Mouse (Mus musculus) midbrain, embryonic 11.5 days (tissue): Measurements from ENCODE around the gene Grip1. TPM values are rescaled to one million over a fixed set of nuclear protein-coding genes. Genes with fewer than 3 reads are reported as not detected.

Source experiments
- ATAC-seq: fragments of 200-750 bp; cut with Nextera tagmentation; 2 replicates; pipeline ENCODE4 v1.8.0; 2017; ENCODE audit warnings: moderate TSS enrichment, moderate library complexity; ENCODE audit not compliant: low FRiP score
- DNase-seq: peaks from one replicate; pipeline ENCODE4 v3.0.0; 2015; ENCODE audit warnings: low spot score; ENCODE audit errors: missing footprints
- H3K27ac ChIP-seq: fragments of 300-500 bp; sonication (generic); 2 replicates; pipeline ENCODE4 v1.5.1; 2014; ENCODE audit warnings: low read depth, low read length
- H3K27me3 ChIP-seq: fragments of 300-500 bp; sonication (generic); 2 replicates; pipeline ENCODE4 v1.6.1; 2014; ENCODE audit warnings: mild to moderate bottlenecking, low read length, moderate library complexity, mixed read lengths; ENCODE audit not compliant: control insufficient read depth, insufficient read depth
- H3K36me3 ChIP-seq: fragments of 300-500 bp; sonication (generic); 2 replicates; pipeline ENCODE4 v1.6.1; 2014; ENCODE audit warnings: mild to moderate bottlenecking, low read length, moderate library complexity, mixed read lengths; ENCODE audit not compliant: control insufficient read depth, insufficient read depth
- H3K4me1 ChIP-seq: fragments of 300-500 bp; sonication (generic); 2 replicates; pipeline ENCODE4 v1.6.1; 2014; ENCODE audit warnings: low read length; ENCODE audit not compliant: control insufficient read depth, insufficient read depth
- H3K4me2 ChIP-seq: fragments of 300-500 bp; sonication (generic); 2 replicates; pipeline ENCODE4 v1.6.1; 2014; ENCODE audit warnings: mild to moderate bottlenecking, moderate library complexity
- H3K4me3 ChIP-seq: fragments of 300-500 bp; sonication (generic); 2 replicates; pipeline ENCODE4 v1.5.1; 2014; ENCODE audit warnings: low read depth, low read length
- H3K9ac ChIP-seq: fragments of 300-500 bp; sonication (generic); 2 replicates; pipeline ENCODE4 v1.6.1; 2014; ENCODE audit warnings: low read length
- H3K9me3 ChIP-seq: fragments of 300-500 bp; sonication (generic); 2 replicates; pipeline ENCODE4 v1.6.1; 2016; ENCODE audit warnings: low read length; ENCODE audit not compliant: control insufficient read depth
- WGBS: fragments of 180-500 bp; shearing (Covaris S2); extraction: QIAGEN DNeasy Blood & Tissue Kit; methylation state at CpG from one replicate; pipeline ENCODE4 v1.1.7; 2014; 5-methylcytosine and 5-hydroxymethylcytosine counted together
- polyA plus RNA-seq: library from polyadenylated mRNA; unstranded; fragments of >200 nt; fragmentation: Nextera tagmentation; extraction: Ambion mirVana; gene quantifications from 2 replicates; pipeline ENCODE4 v1.2.1, GENCODE M21; 2014

The Grip1 gene
- polyA plus RNA-seq, 1 experiment from 2014 or later: 8.5 TPM

DNA sequence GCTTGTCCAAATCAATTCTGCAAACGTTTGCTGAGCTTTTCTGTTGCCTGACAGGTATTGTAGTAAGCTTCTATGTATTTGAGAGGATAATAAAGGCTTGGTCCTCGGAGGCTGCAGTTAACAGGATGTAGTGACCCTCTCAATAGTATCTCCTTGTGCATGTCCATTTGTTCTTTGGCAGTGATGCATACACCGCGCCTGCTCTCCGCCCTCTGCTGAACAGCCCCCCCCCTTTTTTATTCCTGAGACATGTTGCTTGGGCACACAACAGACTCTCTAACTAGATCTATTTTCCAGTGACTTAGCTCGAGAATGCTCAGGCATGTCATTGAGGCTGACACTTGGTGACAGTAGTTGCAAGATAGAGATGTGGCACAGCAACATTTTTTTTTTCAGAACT lies 582.2 kb downstream of the Grip1 start:
- 32% methylated on average over 6 of the region's 6 CpGs for WGBS
- DNase-seq (no peak), ATAC-seq (peak; percentile 61; the same call in 1 of the 2 replicates)
- H3K4me3 ChIP-seq: no peak overlapping the region
- no peak overlapping the region for H3K9ac ChIP-seq
- no peak overlapping the region for H3K27ac ChIP-seq
- H3K4me1 ChIP-seq: peaks cover 9% of the 10 kb centered on the region; the same call in 1 of the 2 replicates
- no peak overlapping the region for H3K4me2 ChIP-seq
- no peaks in the 10 kb centered on the region for H3K36me3 ChIP-seq
- no peaks in the 10 kb centered on the region for H3K27me3 ChIP-seq
- H3K9me3 ChIP-seq: no peaks in the 10 kb centered on the region

DNA sequence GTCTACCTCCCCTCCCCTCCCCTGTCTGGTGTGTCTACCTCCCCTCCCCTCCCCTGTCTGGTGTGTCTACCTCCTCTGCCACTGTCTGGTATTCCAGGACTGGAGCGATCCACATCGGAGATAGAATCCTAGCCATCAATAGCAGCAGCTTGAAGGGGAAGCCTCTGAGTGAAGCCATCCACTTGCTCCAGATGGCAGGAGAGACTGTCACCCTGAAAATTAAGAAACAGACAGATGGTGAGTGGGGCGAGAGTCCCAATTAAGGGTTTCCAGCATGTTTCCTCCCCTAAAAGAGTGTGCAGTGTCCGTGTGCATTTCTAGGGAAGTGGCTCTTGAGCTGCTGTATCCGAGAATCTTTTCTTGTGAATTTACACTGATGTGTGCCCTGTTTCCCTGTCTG lies 584.6 kb downstream of the Grip1 start:
- no peak for ATAC-seq
- DNase-seq: no peak

DNA sequence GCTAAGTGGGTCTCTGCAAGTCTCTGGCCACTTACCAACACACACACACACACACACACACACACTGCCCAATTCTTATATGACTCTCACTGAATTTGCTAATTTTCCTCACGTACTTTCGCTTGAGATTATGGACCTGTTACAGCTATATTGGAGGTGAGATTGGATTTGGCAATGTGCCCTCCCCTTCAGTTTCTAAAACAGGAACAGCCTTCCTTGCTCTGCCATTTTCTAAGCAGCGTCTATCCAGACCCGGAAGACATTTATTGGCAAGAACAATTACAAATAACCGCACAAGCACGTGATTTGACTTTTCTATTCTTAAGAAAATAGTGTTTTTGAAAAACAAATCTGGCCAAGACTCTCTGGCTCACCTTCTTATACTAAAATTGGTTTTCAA lies 590.6 kb downstream of the Grip1 start:
- 85% methylated on average over 6 of the region's 6 CpGs for WGBS
- Histone ChIP-seq H3K27me3 (no peaks in the 10 kb centered on the region), H3K9ac (no peak overlapping the region), H3K27ac (no peak overlapping the region), H3K4me2 (no peak overlapping the region), H3K4me1 (no peaks in the 10 kb centered on the region), H3K36me3 (no peaks in the 10 kb centered on the region), H3K4me3 (no peak overlapping the region), H3K9me3 (no peaks in the 10 kb centered on the region)
- DNase-seq (no peak), ATAC-seq (no peak)

More for the DNA sequence above, 584.6 kb downstream of the Grip1 start:
- WGBS: 90% methylated on average over 5 of the region's 5 CpGs
- Histone ChIP-seq H3K4me3 (no peak overlapping the region), H3K27me3 (no peaks in the 10 kb centered on the region), H3K9me3 (no peaks in the 10 kb centered on the region), H3K27ac (no peak overlapping the region), H3K36me3 (no peaks in the 10 kb centered on the region), H3K4me1 (peaks cover 9% of the 10 kb centered on the region; the same call in 1 of the 2 replicates), H3K9ac (no peak overlapping the region), H3K4me2 (no peak overlapping the region)

- ATAC-seq: peak; percentile 64
- no peak overlapping the region for H3K4me2 ChIP-seq
- no peaks in the 10 kb centered on the region for H3K4me1 ChIP-seq
- no peaks in the 10 kb centered on the region for H3K36me3 ChIP-seq
- H3K9ac ChIP-seq: no peak overlapping the region
- H3K27me3 ChIP-seq: no peaks in the 10 kb centered on the region
- no peaks in the 10 kb centered on the region for H3K9me3 ChIP-seq
- no peak overlapping the region for H3K4me3 ChIP-seq
- 53% methylated on average over 2 of the region's 2 CpGs for WGBS
- H3K27ac ChIP-seq: no peak overlapping the region
- DNase-seq: peak; percentile 67
Measured at GRCm38 (mm10) chr10:120044714-120045234, 591.1 kb downstream of the Grip1 start.

DNA sequence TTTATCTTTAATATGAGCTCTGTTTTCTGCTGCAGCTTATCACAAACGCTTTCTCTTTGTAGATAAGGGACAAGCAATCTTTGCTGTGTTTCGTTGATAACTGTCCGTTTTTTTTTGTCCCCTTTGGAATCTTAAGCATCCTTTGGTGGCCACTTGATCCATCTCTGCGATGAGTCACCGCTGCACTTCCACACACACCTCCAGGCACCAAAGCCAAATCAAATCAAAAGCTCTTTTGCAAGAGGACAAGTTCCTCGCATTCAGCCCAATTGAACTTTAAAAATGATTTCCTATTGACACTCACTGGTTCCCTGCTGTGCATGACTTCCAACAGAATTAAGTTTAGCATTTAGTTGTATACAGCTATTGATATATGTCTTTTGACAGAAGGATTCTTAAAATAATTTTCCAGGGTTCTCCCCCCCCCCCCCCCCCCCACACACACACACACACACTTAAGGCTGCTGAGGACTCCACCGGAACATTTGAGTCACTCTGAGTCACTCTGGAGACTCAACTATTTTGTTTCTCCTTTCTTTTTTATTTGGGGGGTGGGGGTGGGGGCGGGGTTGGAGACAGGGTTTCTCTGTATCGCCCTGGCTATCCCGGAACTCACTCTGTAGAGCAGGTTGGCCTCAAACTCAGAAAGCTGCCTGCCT lies 607.1 kb downstream of the Grip1 start:
- no peaks in the 10 kb centered on the region for H3K4me1 ChIP-seq
- H3K9ac ChIP-seq: no peak overlapping the region
- ATAC-seq: no peak
- WGBS: 86% methylated on average over 10 of the region's 10 CpGs
- DNase-seq: peak; percentile 61
- H3K27me3 ChIP-seq: no peaks in the 10 kb centered on the region
- no peaks in the 10 kb centered on the region for H3K36me3 ChIP-seq
- H3K9me3 ChIP-seq: no peaks in the 10 kb centered on the region
- H3K4me3 ChIP-seq: no peak overlapping the region
- no peak overlapping the region for H3K27ac ChIP-seq
- H3K4me2 ChIP-seq: no peak overlapping the region

- WGBS: 83% methylated on average over 24 of the region's 24 CpGs
- Histone ChIP-seq H3K4me1 (no peaks in the 10 kb centered on the region), H3K36me3 (no peaks in the 10 kb centered on the region), H3K27me3 (no peaks in the 10 kb centered on the region), H3K9me3 (no peaks in the 10 kb centered on the region), H3K4me3 (no peak overlapping the region), H3K4me2 (no peak overlapping the region), H3K27ac (no peak overlapping the region), H3K9ac (no peak overlapping the region)
- DNase-seq: no peak
- ATAC-seq: no peak
Measured at GRCm38 (mm10) chr10:120061238-120062130, 607.9 kb downstream of the Grip1 start.

DNA sequence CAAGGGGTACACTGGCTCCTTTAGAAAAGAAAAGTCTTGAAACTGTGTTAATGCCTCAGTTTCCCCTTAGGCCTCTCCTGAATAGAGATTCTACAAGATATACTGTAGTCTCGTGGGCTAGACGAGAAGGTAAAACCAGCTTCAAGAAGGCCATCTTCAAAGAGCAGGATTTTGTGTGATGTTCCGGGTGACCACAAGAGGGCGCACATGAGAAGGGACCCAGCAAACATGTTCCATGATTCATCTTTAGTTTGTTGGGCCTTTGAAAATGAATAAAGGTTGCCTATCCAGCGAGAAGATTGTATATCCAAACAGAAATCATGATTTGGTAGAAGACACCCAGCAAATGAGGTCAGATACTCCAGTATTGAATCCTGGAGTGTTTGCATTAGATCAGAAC lies 610.8 kb downstream of the Grip1 start:
- DNase-seq: peak; percentile 93
- Histone ChIP-seq H3K4me1 (no peaks in the 10 kb centered on the region), H3K36me3 (no peaks in the 10 kb centered on the region), H3K27ac (no peak overlapping the region), H3K9me3 (no peaks in the 10 kb centered on the region), H3K4me3 (no peak overlapping the region), H3K27me3 (no peaks in the 10 kb centered on the region), H3K9ac (no peak overlapping the region), H3K4me2 (no peak overlapping the region)
- WGBS: 24% methylated on average over 5 of the region's 5 CpGs
- ATAC-seq: no peak

- Histone ChIP-seq H3K4me1 (no peaks in the 10 kb centered on the region), H3K27me3 (no peaks in the 10 kb centered on the region), H3K9me3 (no peaks in the 10 kb centered on the region), H3K27ac (no peak overlapping the region), H3K36me3 (no peaks in the 10 kb centered on the region), H3K4me3 (no peak overlapping the region), H3K4me2 (no peak overlapping the region), H3K9ac (no peak overlapping the region)
- WGBS: 96% methylated on average over 10 of the region's 10 CpGs
- DNase-seq (no peak), ATAC-seq (no peak)
Measured at GRCm38 (mm10) chr10:120066319-120066718, 612.7 kb downstream of the Grip1 start.

GRCm38 (mm10) chr10:120077850-120078249 lies 624.2 kb downstream of the Grip1 start:
- Histone ChIP-seq H3K9ac (no peak overlapping the region), H3K27ac (no peak overlapping the region), H3K27me3 (no peaks in the 10 kb centered on the region), H3K4me1 (no peaks in the 10 kb centered on the region), H3K36me3 (no peaks in the 10 kb centered on the region), H3K9me3 (no peaks in the 10 kb centered on the region), H3K4me2 (no peak overlapping the region), H3K4me3 (no peak overlapping the region)
- no peak for DNase-seq
- WGBS: 84% methylated on average over 3 of the region's 3 CpGs
- ATAC-seq: no peak
